Mouse (Mus musculus): ENCODE results near the gene Sord. TPM values are rescaled to one million over a fixed set of nuclear protein-coding genes. Genes with fewer than 3 reads are reported as not detected.

Gene Sord
- polyA plus RNA-seq (2021; fragmentation: Nextera tagmentation), result 15.1 and 17.6 TPM in 2 replicates
- long read RNA-seq, experiment 1, transcript Sord-201 (9 exons, 2,352 nt), result major isoform, 26 of 28 reads
- long read RNA-seq, experiment 1, partial matches to known transcripts, result 1 of 28 reads
- long read RNA-seq, experiment 1, other reads (novel, unspliced or antisense), result 1 of 28 reads
- long read RNA-seq, experiment 2, transcript Sord-201 (9 exons, 2,352 nt), result major isoform, 74 of 79 reads
- long read RNA-seq, experiment 2, partial matches to known transcripts, result 3 of 79 reads
- long read RNA-seq, experiment 2, other reads (novel, unspliced or antisense), result 2 of 79 reads

DNA sequence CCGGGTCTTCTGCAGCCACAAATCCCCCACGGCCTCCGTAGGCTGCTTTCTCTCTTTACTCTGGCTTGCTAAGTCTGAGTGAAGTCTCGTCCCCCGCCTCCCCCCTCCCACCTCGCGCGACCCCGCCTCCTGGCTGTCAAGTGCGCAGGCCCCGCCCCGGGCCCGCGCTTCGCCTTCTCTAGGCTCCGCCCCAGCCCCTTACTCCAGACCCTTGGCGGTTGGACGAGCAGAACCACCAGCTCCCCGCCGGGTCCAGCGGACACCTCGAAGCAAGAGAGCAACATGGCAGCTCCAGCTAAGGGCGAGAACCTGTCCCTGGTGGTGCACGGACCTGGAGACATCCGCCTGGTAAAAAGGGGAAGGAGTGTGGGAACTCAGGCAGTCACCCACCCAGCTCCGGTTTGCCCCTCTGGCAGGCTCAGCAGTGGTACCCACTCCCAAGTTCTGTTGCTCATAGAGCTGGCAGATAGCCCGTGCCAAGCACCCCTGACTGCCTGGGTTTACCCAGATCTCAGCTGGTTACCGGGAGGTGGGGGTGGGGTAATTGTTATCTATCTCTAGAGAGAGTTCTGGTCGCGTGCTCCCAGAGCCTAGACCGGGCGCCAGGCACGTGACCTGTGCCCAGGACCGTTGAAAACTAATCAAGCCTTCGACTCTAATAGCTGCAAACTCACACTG is at the start of gene Sord:
Gene Sord (plus strand): TSS at position 139 of the 678 bp plus-strand sequence.

DNA sequence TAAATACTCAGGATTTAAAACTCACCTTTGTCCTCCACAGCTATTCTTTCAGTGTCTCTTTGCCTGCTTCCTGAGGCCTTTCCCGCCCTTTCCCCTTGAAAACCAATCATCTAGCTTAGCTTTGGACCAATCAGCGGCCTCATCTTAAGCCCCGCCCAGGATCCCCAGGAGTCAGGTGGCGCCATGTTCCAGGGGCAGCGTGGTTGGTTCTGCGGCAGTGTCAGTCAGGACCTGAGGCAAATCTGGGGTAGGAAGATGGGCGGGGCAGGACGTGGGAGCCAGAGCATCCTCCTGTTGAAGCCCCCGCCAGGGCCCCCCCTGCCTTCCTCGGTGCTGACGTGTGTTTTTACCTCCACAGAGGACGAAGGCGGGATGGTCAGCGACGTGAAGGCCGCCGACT is 48.4 kb upstream of the Sord start, which contains the start of the genes Patl2 and Terb2:
Gene Patl2 (minus strand): TSS at position 84 of the 400 bp plus-strand sequence.
Gene Terb2 (plus strand): TSS at position 167 of the 400 bp plus-strand sequence.

DNA sequence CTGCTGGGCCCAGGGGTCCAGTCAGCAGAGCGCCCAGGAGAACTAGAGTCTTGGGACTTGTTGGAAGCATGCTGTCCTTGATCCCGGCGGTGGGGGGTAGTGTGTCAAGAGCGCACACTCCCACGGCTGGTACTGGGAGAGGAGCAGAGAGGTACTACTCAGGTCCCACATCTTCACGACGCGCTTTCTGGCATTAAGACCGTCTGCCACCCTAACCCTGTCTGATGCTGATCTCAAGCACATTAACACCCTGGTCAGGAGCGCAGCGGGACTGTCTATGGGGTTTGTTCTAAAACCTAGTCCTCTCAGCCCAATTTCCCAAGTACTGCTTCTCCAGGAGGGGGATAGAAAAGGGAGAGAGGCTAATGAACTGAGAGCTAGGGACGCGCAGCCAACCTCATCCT is 63.5 kb downstream of the Sord start, which contains the start of gene Duox2:
Gene Duox2 (minus strand): TSS at position 354 of the 404 bp plus-strand sequence.

DNA sequence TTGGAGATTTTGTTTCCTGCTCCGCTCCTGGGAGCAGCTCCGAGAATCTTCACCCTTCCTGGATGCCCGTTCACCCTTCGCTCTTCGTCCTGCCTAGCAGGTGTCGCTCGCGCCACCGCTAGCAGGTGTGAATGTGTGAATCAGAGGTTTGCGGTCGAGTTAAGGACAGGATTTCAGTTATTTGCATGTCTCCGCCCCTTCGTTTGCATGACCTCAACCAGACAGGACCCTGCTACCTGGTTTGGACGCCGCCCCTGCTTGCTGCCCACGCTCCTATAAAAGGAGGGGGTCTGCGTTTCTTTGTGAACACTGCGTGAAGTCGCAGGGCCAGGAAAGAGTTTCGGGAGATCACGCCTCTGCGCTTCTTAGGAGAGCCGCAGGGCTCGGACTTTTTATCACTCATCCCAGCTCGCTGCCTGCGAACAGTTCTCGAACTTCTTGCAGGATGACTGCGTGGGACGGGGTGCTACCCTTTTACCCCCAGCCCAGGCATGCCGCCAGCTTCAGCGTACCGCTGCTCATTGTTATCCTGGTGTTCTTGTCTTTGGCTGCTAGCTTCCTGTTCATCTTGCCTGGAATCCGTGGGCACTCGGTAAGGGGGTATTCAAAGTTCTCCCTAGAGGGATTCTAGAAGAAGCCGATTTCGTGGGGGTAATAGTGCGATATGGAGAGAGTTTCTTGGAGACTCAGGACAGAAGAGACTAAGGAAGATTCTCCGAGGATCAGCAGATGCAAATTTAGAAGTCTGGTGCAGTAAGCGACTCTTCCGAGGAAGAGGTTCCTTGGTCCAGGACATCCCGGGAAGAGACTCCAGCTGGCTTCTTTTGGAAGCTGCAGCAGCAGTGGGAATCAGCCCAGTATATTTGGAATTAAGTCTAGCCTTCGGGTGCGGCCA is 64.3 kb downstream of the Sord start, which contains the start of gene Duoxa2:
Gene Duoxa2 (plus strand): TSS at position 305 of the 895 bp plus-strand sequence.

DNA sequence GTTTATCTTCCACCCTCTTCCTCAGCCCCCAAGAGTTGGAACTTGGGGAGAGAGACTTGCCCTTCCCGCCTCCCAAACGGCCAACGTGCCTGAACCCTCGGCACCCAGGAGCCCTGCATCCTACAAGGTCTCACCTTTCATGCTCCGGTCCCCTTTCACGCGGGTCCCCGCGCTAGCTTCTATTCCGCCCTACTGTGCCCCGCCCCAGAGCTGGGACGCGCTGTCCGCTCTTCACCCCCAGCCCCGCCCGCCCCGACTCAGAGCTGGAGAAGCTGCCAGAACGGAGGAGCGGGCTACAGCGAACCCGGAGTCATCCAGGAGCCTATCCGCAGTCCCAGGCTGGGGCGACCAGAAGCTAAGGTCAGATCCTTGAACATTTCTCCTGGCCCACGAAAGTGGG is 79.0 kb downstream of the Sord start, which contains the start of gene Duoxa1:
Gene Duoxa1 (minus strand): TSS at position 195 of the 400 bp plus-strand sequence.

Other genes with a start within 250 kb of the Sord start
- 23.1 and 26.8 TPM in 2 replicates for gene Eif3j1, start 206.2 kb upstream of the Sord start, polyA plus RNA-seq (2021; fragmentation: Nextera tagmentation)
- gene Spg11, start 116.4 kb upstream of the Sord start, polyA plus RNA-seq (2021; fragmentation: Nextera tagmentation), result 2.6 and 2.8 TPM in 2 replicates
- gene B2m, start 87.1 kb upstream of the Sord start, polyA plus RNA-seq (2021; fragmentation: Nextera tagmentation), result 318 and 456 TPM in 2 replicates
- gene Trim69, start 74.0 kb upstream of the Sord start, polyA plus RNA-seq (2021; fragmentation: Nextera tagmentation), result not detected in 2 replicates
- gene Patl2, start 48.6 kb upstream of the Sord start, polyA plus RNA-seq (2021; fragmentation: Nextera tagmentation), result not detected in 2 replicates
- not detected in 2 replicates for gene Terb2, start 48.5 kb upstream of the Sord start, polyA plus RNA-seq (2021; fragmentation: Nextera tagmentation)
- gene Duox2, start 63.7 kb downstream of the Sord start, polyA plus RNA-seq (2021; fragmentation: Nextera tagmentation), result 0.11 and 0.13 TPM in 2 replicates
- not detected in 2 replicates for gene Duoxa2, start 64.2 kb downstream of the Sord start, polyA plus RNA-seq (2021; fragmentation: Nextera tagmentation)
- 0.14 and 0.20 TPM in 2 replicates for gene Duoxa1, start 79.0 kb downstream of the Sord start, polyA plus RNA-seq (2021; fragmentation: Nextera tagmentation)
- not detected in 2 replicates for gene Duox1, start 80.9 kb downstream of the Sord start, polyA plus RNA-seq (2021; fragmentation: Nextera tagmentation)
- 3.4 and 3.9 TPM in 2 replicates for gene Shf, start 134.4 kb downstream of the Sord start, polyA plus RNA-seq (2021; fragmentation: Nextera tagmentation)
- gene Slc28a2, start 191.7 kb downstream of the Sord start, polyA plus RNA-seq (2021; fragmentation: Nextera tagmentation), result 0.06 TPM in 1 of 2 replicates, not detected in the other

Data from layer of hippocampus, adult 6 months (tissue).